Mouse (Mus musculus): ENCODE data around the gene Faah. TPM values are rescaled to one million over a fixed set of nuclear protein-coding genes. Genes with fewer than 3 reads are reported as not detected.

The Faah gene
- total and polyA plus RNA-seq, 3 experiments, result 10.8 to 22.2 TPM; not detected in 1

DNA sequence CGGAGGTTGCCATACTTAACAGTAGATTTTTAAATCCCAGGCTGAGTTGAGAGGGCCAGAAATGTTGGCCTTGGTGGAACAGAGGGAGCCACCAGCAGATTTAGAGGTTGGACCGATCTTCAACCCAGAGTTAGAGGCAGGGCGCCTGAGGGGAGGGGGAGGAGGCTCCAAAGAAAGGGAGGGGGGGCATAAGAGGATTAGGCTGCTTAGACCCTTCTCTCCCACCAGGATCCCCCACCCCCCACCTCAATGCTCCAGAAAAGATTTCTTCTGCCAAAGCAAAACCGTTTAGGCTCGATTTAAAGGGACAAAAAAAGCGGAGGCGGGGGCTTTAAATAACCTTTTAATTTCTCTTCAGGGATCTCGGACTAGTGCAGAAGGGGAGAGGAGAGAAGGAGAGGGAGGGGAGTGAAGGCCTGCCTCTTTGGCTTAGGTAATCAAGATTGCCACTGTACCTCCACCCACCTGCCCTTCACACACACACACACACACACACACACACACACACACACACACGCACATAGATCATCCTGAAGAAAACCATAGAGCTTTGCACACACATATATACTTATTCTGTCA lies 76.4 kb downstream of the Faah start:
- H3K36me3 ChIP-seq (ENCODE audit: control insufficient read depth in 1 of 2, insufficient read depth in 2 of 2, low read length in 2 of 2), result no peaks in the 10 kb centered on the region
- H3K9me3 ChIP-seq (replicated peaks; ENCODE audit: insufficient read depth, low read length), result no peaks in the 10 kb centered on the region
- TF ChIP-seq JUND (IDR thresholded peaks at IDR 0.05; ENCODE audit: low read depth, low read length), result no peak
- TF ChIP-seq CHD2 (IDR thresholded peaks at IDR 0.05; ENCODE audit: low read length), result no peak
- no peak for TF ChIP-seq MEF2A (IDR thresholded peaks at IDR 0.05; ENCODE audit: extremely low read depth, insufficient replicate concordance, low read depth, low read length, poor library complexity, severe bottlenecking)
- TF ChIP-seq GATA1 (IDR thresholded peaks at IDR 0.05; ENCODE audit: low read depth, low read length), result no peak
- no peak for TF ChIP-seq ZNF384 (IDR thresholded peaks at IDR 0.05; ENCODE audit: low read depth, low read length)
- no peak for TF ChIP-seq USF1 (IDR thresholded peaks at IDR 0.05; ENCODE audit: low read depth, low read length)
- TF ChIP-seq TCF12 (IDR thresholded peaks at IDR 0.05; ENCODE audit: low read depth, low read length), result no peak
- TF ChIP-seq MXI1 (IDR thresholded peaks at IDR 0.05; ENCODE audit: low read depth, low read length), result no peak
- TF ChIP-seq CHD1 (IDR thresholded peaks at IDR 0.05; ENCODE audit: low read depth, low read length), result no peak
- TF ChIP-seq RAD21 (IDR thresholded peaks at IDR 0.05; ENCODE audit: low read depth, low read length), result no peak
- no peak for TF ChIP-seq TBP (IDR thresholded peaks at IDR 0.05; ENCODE audit: low read depth, low read length)
- no peak for TF ChIP-seq KAT2A (conservative IDR thresholded peaks at IDR 0.05; ENCODE audit: low read depth, low read length)
- no peak for TF ChIP-seq GABPA (IDR thresholded peaks at IDR 0.05; ENCODE audit: low read depth, low read length)
- TF ChIP-seq ZMIZ1 (IDR thresholded peaks at IDR 0.05; ENCODE audit: low read depth, low read length), result no peak
- TF ChIP-seq E2F4 (IDR thresholded peaks at IDR 0.05; ENCODE audit: borderline replicate concordance, low read depth, low read length), result no peak
- TF ChIP-seq MAFK (IDR thresholded peaks at IDR 0.05; ENCODE audit: borderline replicate concordance, low read depth, low read length), result no peak
- no peak for TF ChIP-seq POLR2AphosphoS2 (IDR thresholded peaks at IDR 0.05; ENCODE audit: low read length)
- TF ChIP-seq NELFE (IDR thresholded peaks at IDR 0.05; ENCODE audit: low read depth, low read length), result no peak
- TF ChIP-seq MAZ (IDR thresholded peaks at IDR 0.05; ENCODE audit: low read depth, low read length), result no peak
- no peak for TF ChIP-seq HCFC1 (IDR thresholded peaks at IDR 0.05; ENCODE audit: low read depth, low read length)
- no peak for DNase-seq (ENCODE audit: low read depth, low spot score)
- H3K9ac ChIP-seq (ENCODE audit: control insufficient read depth, low read depth, low read length, poor library complexity, severe bottlenecking), result no peak overlapping the region
- peaks cover 0 to 1% of the 10 kb centered on the region in 2 experiments; a peak in 1 of 4 replicates for H3K27me3 ChIP-seq (ENCODE audit: control insufficient read depth in 1 of 2, insufficient read depth in 2 of 2, low read length in 2 of 2)
- no peaks in the 10 kb centered on the region for H3K79me2 ChIP-seq (ENCODE audit: control insufficient read depth, insufficient read depth, low read length, poor library complexity)
- no peaks in the 10 kb centered on the region for H3K4me1 ChIP-seq (ENCODE audit: control insufficient read depth in 1 of 2, insufficient read depth in 2 of 2, low read length in 2 of 2)
- H3K27ac ChIP-seq (ENCODE audit: control insufficient read depth, low read depth, low read length), result no peak overlapping the region
- H3K4me3 ChIP-seq (ENCODE audit: control insufficient read depth in 1 of 2, insufficient read depth in 1 of 2, low read depth in 2 of 2, low read length in 2 of 2), result no peak overlapping the region

DNA sequence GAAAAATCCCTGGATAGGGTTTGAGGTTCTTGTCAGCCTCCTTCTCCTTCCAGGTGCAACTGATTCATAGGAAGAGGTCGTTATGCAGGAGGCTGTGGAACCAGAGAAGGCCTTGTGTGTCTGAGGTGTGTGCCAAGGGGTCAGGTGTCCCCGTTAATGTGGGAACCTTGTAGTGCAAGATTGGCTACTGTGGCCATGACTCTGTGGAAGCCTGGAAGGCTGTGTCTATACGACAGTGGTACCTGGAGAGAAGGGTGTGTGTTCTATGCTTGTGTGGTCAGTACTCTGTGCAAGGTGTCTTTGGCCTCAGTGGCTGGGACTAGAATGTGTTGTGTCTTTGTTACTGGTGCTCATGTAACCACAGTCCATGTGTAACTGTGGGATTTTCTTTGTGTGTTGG lies 77.0 kb downstream of the Faah start:
- Histone ChIP-seq H3K79me2 (ENCODE audit: control insufficient read depth, insufficient read depth, low read length, poor library complexity) (no peaks in the 10 kb centered on the region), H3K4me1 (ENCODE audit: control insufficient read depth in 1 of 2, insufficient read depth in 2 of 2, low read length in 2 of 2) (no peaks in the 10 kb centered on the region), H3K4me3 (ENCODE audit: control insufficient read depth in 1 of 2, insufficient read depth in 1 of 2, low read depth in 2 of 2, low read length in 2 of 2) (no peak overlapping the region), H3K27ac (ENCODE audit: control insufficient read depth, low read depth, low read length) (no peak overlapping the region), H3K27me3 (ENCODE audit: control insufficient read depth in 1 of 2, insufficient read depth in 2 of 2, low read length in 2 of 2) (peaks cover 0 to 1% of the 10 kb centered on the region in 2 experiments; a peak in 1 of 4 replicates), H3K9me3 (replicated peaks; ENCODE audit: insufficient read depth, low read length) (no peaks in the 10 kb centered on the region), H3K36me3 (ENCODE audit: control insufficient read depth in 1 of 2, insufficient read depth in 2 of 2, low read length in 2 of 2) (no peaks in the 10 kb centered on the region), H3K9ac (ENCODE audit: control insufficient read depth, low read depth, low read length, poor library complexity, severe bottlenecking) (no peak overlapping the region)
- DNase-seq (ENCODE audit: low read depth, low spot score), result no peak
- TF ChIP-seq CHD2 (IDR thresholded peaks at IDR 0.05; ENCODE audit: low read length) (no peak), GABPA (IDR thresholded peaks at IDR 0.05; ENCODE audit: low read depth, low read length) (no peak), ZC3H11A (IDR thresholded peaks at IDR 0.05; ENCODE audit: low read depth, low read length) (no peak), EP300 (IDR thresholded peaks at IDR 0.05; ENCODE audit: low read depth in 1 of 2, low read length in 2 of 2) (no peak), MAZ (IDR thresholded peaks at IDR 0.05; ENCODE audit: low read depth, low read length) (no peak), MYC (IDR thresholded peaks at IDR 0.05; ENCODE audit: low read depth, low read length) (no peak), MXI1 (IDR thresholded peaks at IDR 0.05; ENCODE audit: low read depth, low read length) (no peak), MEF2A (IDR thresholded peaks at IDR 0.05; ENCODE audit: extremely low read depth, insufficient replicate concordance, low read depth, low read length, poor library complexity, severe bottlenecking) (no peak), USF1 (IDR thresholded peaks at IDR 0.05; ENCODE audit: low read depth, low read length) (no peak), MYB (IDR thresholded peaks at IDR 0.05; ENCODE audit: low read depth, low read length) (no peak), NELFE (IDR thresholded peaks at IDR 0.05; ENCODE audit: low read depth, low read length) (no peak), E2F4 (IDR thresholded peaks at IDR 0.05; ENCODE audit: borderline replicate concordance, low read depth, low read length) (no peak)
